Mouse (Mus musculus) limb, embryonic 10.5 days (tissue): ENCODE data around the gene Ddb1. TPM values are rescaled to one million over a fixed set of nuclear protein-coding genes. Genes with fewer than 3 reads are reported as not detected.

ENCODE experiments used
- DNase-seq: peaks from one replicate; pipeline ENCODE4 v3.0.0-alpha.2; 2017; ENCODE audit warnings: low spot score
- H3K27ac ChIP-seq: fragments of 300-500 bp; sonication (generic); 2 replicates; pipeline ENCODE4 v1.5.1; 2016; ENCODE audit warnings: mild to moderate bottlenecking
- H3K27me3 ChIP-seq: fragments of 300-500 bp; sonication (generic); 2 replicates; pipeline ENCODE4 v1.6.1; 2016; ENCODE audit warnings: low read depth, mild to moderate bottlenecking; ENCODE audit not compliant: poor library complexity, severe bottlenecking
- H3K36me3 ChIP-seq: fragments of 300-500 bp; sonication (generic); 2 replicates; pipeline ENCODE4 v1.6.1; 2016; ENCODE audit warnings: mild to moderate bottlenecking, moderate library complexity
- H3K4me1 ChIP-seq: fragments of 300-500 bp; sonication (generic); 2 replicates; pipeline ENCODE4 v1.6.1; 2016
- H3K4me3 ChIP-seq: fragments of 300-500 bp; sonication (generic); 2 replicates; pipeline ENCODE4 v1.5.1; 2016; ENCODE audit warnings: mild to moderate bottlenecking, moderate library complexity
- H3K9me3 ChIP-seq: fragments of 300-500 bp; sonication (generic); replicated peaks from 2 replicates; pipeline ENCODE4 v1.6.1; 2016; ENCODE audit warnings: mild to moderate bottlenecking
- WGBS: fragments of 180-500 bp; shearing (Covaris S2); methylation state at CpG from one replicate; pipeline ENCODE4 v1.1.7; 2016; 5-methylcytosine and 5-hydroxymethylcytosine counted together
- polyA plus RNA-seq: library from polyadenylated mRNA; unstranded; fragments of >200 nt; fragmentation: Nextera tagmentation; extraction: Ambion mirVana; gene quantifications from 2 replicates; pipeline ENCODE4 v1.2.1, GENCODE M21; 2016

Ddb1 gene
- polyA plus RNA-seq, 1 experiment from 2014 or later: 508 TPM

DNA sequence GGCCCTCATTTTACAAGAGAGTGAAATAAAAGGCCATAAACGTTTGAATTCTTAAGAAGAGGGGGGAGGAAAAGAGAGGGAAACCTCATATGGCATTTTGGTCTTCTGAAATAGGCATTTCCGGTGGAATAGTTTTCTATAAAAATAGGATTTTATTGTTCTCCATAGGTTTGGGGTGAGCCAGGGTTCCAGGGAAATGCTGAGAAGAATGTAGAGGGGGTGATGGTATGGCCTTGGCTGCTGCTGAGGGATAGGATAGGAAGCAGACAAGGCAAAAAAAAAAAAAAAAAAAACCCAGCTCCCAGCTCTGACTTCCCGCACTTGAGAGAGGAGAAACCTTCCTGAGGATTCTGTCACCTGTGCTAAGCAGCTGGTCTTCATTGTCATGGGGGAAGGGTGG, 50.9 kb downstream of the Ddb1 start:
- Histone ChIP-seq H3K4me1 (peaks cover 7% of the 10 kb centered on the region), H3K27ac (no peak overlapping the region)
- no peak for DNase-seq

DNA sequence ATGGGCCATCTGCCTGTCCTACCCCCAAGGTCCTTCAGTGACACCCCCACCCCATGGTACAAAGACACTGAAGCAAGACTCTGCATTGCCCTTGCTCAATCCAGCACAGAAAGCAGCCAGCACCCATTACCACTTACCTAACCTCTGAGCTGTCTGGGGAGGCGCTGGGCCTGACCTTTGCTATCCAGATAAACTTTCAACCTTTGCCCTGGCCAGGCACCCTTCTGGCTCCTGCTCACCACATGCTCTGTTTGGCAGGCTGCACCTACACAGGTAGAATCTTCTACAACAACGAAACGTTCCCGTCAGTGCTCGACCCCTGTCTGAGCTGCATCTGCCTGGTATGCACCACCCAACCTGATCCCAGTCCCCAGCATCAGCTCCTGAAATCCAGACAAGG, 52.6 kb downstream of the Ddb1 start:
- no peak overlapping the region for H3K4me3 ChIP-seq
- no peak overlapping the region for H3K27ac ChIP-seq
- no peaks in the 10 kb centered on the region for H3K36me3 ChIP-seq
- DNase-seq: no peak
- no peaks in the 10 kb centered on the region for H3K9me3 ChIP-seq
- WGBS: 78% methylated on average over 5 of the region's 5 CpGs
- peaks cover 7% of the 10 kb centered on the region for H3K4me1 ChIP-seq
- no peaks in the 10 kb centered on the region for H3K27me3 ChIP-seq

More for the DNA sequence above, 50.9 kb downstream of the Ddb1 start:
- no peaks in the 10 kb centered on the region for H3K9me3 ChIP-seq
- 58% methylated on average over 3 of the region's 3 CpGs for WGBS
- no peaks in the 10 kb centered on the region for H3K36me3 ChIP-seq
- H3K27me3 ChIP-seq: no peaks in the 10 kb centered on the region
- H3K4me3 ChIP-seq: no peak overlapping the region

GRCm38 (mm10) chr19:10658406-10658805, 53.3 kb downstream of the Ddb1 start:
- DNase-seq: no peak

GRCm38 (mm10) chr19:10661373-10661772, 56.2 kb downstream of the Ddb1 start:
- WGBS: 81% methylated on average over 5 of the region's 5 CpGs
- no peak overlapping the region for H3K27ac ChIP-seq
- DNase-seq: no peak
- no peaks in the 10 kb centered on the region for H3K27me3 ChIP-seq
- H3K4me3 ChIP-seq: no peak overlapping the region
- H3K36me3 ChIP-seq: no peaks in the 10 kb centered on the region
- H3K4me1 ChIP-seq: peaks cover 3% of the 10 kb centered on the region; the same call in 1 of the 2 replicates
- H3K9me3 ChIP-seq: no peaks in the 10 kb centered on the region

More at GRCm38 (mm10) chr19:10658406-10658805, 53.3 kb downstream of the Ddb1 start:
- Histone ChIP-seq H3K36me3 (no peaks in the 10 kb centered on the region), H3K27ac (no peak overlapping the region), H3K27me3 (no peaks in the 10 kb centered on the region), H3K4me1 (peaks cover 7% of the 10 kb centered on the region), H3K9me3 (no peaks in the 10 kb centered on the region), H3K4me3 (no peak overlapping the region)
- 79% methylated on average over 2 of the region's 2 CpGs for WGBS

DNA sequence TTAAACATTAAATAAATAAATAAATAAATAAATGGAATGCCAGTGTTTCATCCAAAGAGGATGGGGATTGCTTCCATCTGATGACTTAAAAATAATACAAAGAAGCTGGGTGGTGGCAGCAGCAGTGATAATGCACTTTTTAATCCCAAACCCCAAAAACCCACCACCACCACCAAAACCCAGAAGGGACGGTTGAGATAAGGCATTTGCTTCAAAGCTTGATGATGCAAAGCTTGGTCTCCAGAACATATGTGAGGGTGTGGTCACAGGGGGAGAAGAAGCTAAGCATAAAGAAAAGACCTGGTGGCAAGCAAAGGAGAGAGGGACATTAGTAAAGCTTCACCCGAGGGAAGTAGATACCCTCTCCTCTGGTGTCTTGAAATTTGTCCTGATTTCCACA, 56.8 kb downstream of the Ddb1 start:
- WGBS: 80% methylated on average over 2 of the region's 2 CpGs
- H3K36me3 ChIP-seq: no peaks in the 10 kb centered on the region
- no peaks in the 10 kb centered on the region for H3K9me3 ChIP-seq
- H3K27me3 ChIP-seq: no peaks in the 10 kb centered on the region
- DNase-seq: no peak
- no peak overlapping the region for H3K4me3 ChIP-seq
- no peaks in the 10 kb centered on the region for H3K4me1 ChIP-seq
- H3K27ac ChIP-seq: no peak overlapping the region

GRCm38 (mm10) chr19:10662665-10663064, 57.5 kb downstream of the Ddb1 start:
- H3K4me1 ChIP-seq: no peaks in the 10 kb centered on the region
- no peaks in the 10 kb centered on the region for H3K36me3 ChIP-seq
- no peak for DNase-seq
- WGBS: 75% methylated on average over 3 of the region's 3 CpGs
- no peaks in the 10 kb centered on the region for H3K9me3 ChIP-seq
- H3K27ac ChIP-seq: no peak overlapping the region
- no peaks in the 10 kb centered on the region for H3K27me3 ChIP-seq
- no peak overlapping the region for H3K4me3 ChIP-seq

DNA sequence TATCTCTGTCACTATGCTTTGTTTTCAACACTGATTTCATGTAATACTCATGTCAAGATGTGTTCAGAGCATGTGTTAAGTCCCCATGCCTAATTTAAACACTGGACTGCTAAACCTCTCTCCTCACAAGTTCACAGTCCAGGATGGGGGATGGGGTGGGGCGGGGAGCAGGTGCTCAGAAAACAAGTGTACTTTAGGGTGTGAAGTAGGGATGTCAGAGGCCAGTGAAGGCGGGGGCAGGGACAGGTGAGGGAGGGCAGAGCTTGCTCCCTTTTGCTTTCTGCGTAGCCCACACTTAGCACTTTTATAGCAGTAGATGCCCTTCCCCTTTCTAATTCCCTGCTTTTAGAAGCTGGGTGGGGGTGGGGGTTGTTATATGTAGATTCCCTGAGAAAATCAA, 60.0 kb downstream of the Ddb1 start:
- 60% methylated on average over 3 of the region's 3 CpGs for WGBS
- Histone ChIP-seq H3K9me3 (no peaks in the 10 kb centered on the region), H3K36me3 (no peaks in the 10 kb centered on the region), H3K4me1 (0 out of 2 replicates have a peak, but pooled peaks cover 3% of the 10 kb centered on the region), H3K27ac (no peak overlapping the region), H3K27me3 (no peaks in the 10 kb centered on the region), H3K4me3 (no peak overlapping the region)
- DNase-seq: no peak

DNA sequence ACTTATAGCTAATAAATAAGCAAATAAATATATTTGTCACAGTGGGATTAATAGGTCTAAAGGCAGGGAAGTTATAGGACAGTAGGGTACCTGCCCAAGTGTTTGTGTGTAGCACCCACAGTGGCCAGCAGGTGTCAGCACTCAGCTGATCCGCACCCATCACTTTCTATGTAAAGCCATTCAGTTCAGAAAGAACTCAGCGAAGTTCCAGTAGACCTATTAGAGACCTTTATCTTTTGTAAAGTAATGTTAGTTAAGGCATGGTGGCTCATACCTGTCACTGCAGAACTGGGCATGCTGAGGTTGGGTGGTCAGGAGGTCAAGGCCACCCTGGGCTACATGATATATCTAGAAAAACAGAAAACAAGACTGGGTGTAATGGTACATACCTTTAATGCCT, 60.4 kb downstream of the Ddb1 start:
- no peak overlapping the region for H3K27ac ChIP-seq
- DNase-seq: peak; percentile 75
- no peaks in the 10 kb centered on the region for H3K27me3 ChIP-seq
- no peak overlapping the region for H3K4me3 ChIP-seq
- 30% methylated on average over 2 of the region's 2 CpGs for WGBS
- 0 out of 2 replicates have a peak, but pooled peaks cover 3% of the 10 kb centered on the region for H3K4me1 ChIP-seq
- no peaks in the 10 kb centered on the region for H3K36me3 ChIP-seq
- no peaks in the 10 kb centered on the region for H3K9me3 ChIP-seq

DNA sequence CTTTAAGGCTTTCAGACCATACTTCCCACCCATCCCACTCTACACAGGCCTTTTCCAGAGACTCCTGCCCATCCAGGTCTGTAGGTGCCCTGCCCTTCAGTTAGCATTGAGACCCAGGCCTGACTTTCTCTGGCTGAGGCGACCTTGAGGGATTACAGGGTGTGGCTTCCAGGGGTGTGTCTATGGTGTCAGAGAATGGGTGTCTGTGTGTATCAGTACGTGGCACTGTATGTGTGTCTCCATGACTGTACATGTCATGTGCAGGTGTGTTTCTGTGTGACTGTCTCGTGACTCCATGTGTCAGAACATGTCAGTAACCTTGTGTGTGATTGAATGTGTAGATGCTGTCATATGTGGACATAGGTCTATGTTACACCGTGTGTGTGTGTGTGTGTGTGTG, 66.2 kb downstream of the Ddb1 start:
- WGBS: 91% methylated on average over 4 of the region's 4 CpGs
- Histone ChIP-seq H3K4me1 (0 out of 2 replicates have a peak, but pooled peaks cover 3% of the 10 kb centered on the region), H3K9me3 (no peaks in the 10 kb centered on the region), H3K36me3 (no peaks in the 10 kb centered on the region), H3K4me3 (no peak overlapping the region), H3K27ac (no peak overlapping the region), H3K27me3 (no peaks in the 10 kb centered on the region)
- no peak for DNase-seq

GRCm38 (mm10) chr19:10671854-10672417, 66.8 kb downstream of the Ddb1 start:
- Histone ChIP-seq H3K4me1 (0 out of 2 replicates have a peak, but pooled peaks cover 3% of the 10 kb centered on the region), H3K9me3 (no peaks in the 10 kb centered on the region), H3K27ac (no peak overlapping the region), H3K27me3 (no peaks in the 10 kb centered on the region), H3K36me3 (no peaks in the 10 kb centered on the region), H3K4me3 (no peak overlapping the region)
- DNase-seq: no peak
- WGBS: 49% methylated on average over 9 of the region's 9 CpGs

DNA sequence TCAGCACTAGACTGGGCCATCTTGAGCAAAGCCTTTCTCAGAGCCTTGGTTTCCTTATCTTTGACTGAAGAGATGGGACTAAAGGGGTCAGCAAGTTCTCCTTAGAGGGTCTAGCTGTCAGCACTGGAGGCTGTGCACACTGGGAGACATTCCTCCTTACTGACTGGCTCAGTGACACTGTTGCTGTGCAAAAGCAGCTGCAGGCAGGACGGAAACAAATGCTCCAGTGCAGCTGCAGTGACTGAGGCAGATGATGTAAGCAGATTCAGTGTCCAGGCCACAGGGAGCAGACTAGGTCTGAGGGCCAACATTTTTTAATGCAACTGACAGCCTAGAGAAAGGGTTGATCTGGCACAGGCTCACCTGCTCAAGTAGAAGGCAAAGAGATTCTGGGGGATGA, 68.1 kb downstream of the Ddb1 start:
- WGBS: 42% methylated on average over 1 of the region's 1 CpGs
- H3K27ac ChIP-seq: no peak overlapping the region
- no peaks in the 10 kb centered on the region for H3K9me3 ChIP-seq
- no peak for DNase-seq
- no peaks in the 10 kb centered on the region for H3K27me3 ChIP-seq
- no peak overlapping the region for H3K4me3 ChIP-seq
- 0 out of 2 replicates have a peak, but pooled peaks cover 3% of the 10 kb centered on the region for H3K4me1 ChIP-seq
- H3K36me3 ChIP-seq: no peaks in the 10 kb centered on the region

- 89% methylated on average over 16 of the region's 16 CpGs for WGBS
- Histone ChIP-seq H3K9me3 (no peaks in the 10 kb centered on the region), H3K27ac (no peak overlapping the region), H3K4me1 (no peaks in the 10 kb centered on the region), H3K27me3 (no peaks in the 10 kb centered on the region), H3K4me3 (no peak overlapping the region), H3K36me3 (no peaks in the 10 kb centered on the region)
- no peak for DNase-seq
Measured at GRCm38 (mm10) chr19:10676656-10677055, 71.5 kb downstream of the Ddb1 start.

GRCm38 (mm10) chr19:10677915-10678771, 73.0 kb downstream of the Ddb1 start, which contains the start of gene Pga5:
Gene Pga5 (minus strand): TSS chr19:10678071.
- no peaks in the 10 kb centered on the region for H3K36me3 ChIP-seq
- H3K27me3 ChIP-seq: no peaks in the 10 kb centered on the region
- DNase-seq: peak; percentile 66
- no peaks in the 10 kb centered on the region for H3K9me3 ChIP-seq
- H3K27ac ChIP-seq: no peak within 1 kb of the TSS
- H3K4me1 ChIP-seq: no peaks in the 10 kb centered on the region
- no peak within 1 kb of the TSS for H3K4me3 ChIP-seq
- 51% methylated on average over 6 of the region's 6 CpGs for WGBS
